Mouse (Mus musculus): Measurements from ENCODE around the gene Gng12. TPM values are rescaled to one million over a fixed set of nuclear protein-coding genes. Genes with fewer than 3 reads are reported as not detected.

The Gng12 gene
- polyA plus RNA-seq, 1 experiment from 2014 or later = 56.0 TPM

DNA sequence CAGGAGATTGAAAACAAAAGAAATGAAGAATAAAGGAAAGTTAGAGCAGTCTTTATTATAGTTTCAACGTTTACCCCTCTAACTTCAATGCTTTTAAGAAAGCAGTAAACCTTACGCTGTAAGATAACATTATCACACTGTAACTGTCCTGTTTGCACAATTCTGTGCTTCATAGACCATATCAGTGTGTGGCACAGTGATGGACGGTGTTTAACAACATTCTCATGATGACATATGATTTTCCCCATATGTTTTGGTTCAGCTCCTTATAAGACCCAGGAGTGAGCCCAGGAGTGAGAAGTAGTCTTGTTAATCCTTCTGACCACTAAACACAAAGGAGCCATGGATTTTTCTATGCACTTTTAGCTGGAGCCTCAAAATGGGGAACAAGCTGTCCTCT is 150.7 kb downstream of the Gng12 start:
- Histone ChIP-seq H3K9me3 (no peaks in the 10 kb centered on the region), H3K4me1 (peaks cover 10% of the 10 kb centered on the region), H3K27ac (no peak overlapping the region), H3K36me3 (no peaks in the 10 kb centered on the region), H3K27me3 (no peaks in the 10 kb centered on the region), H3K9ac (no peak overlapping the region), H3K4me2 (no peak overlapping the region), H3K4me3 (no peak overlapping the region)
- WGBS = 73% methylated on average over 3 of the region's 3 CpGs
- no peak for ATAC-seq (ENCODE audit: insufficient number of reproducible peaks, insufficient read depth, low FRiP score, low TSS enrichment, low read depth)

DNA sequence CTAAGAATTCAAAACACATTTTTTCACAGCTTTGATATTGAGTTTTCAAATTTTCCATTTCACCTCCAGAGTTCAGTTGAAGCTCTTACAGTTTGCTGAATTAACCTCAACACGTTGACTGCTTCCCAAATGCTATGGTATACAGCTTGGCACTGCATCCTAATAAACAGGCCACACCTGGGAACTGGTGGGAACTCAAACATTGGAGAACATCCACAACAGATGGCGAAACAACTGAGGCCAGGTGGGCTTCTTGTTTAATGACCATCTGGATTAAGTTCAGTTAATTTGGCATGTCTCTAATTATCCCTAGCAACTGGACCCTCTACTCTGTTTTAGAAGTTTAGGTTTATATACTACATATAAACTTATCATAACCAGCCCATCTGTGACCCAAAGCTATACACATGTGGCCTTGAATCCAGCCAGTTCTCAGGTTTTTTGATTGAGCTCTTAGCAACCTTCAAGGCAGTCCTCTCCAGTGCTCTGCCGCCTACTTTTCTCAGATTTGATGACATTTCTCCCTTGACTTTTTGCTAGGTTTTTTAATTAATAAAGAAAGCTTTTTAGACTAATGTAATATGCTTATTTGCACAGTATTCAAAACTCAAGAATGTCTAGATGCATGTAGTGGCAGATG is 152.0 kb downstream of the Gng12 start:
- no peak overlapping the region for H3K4me2 ChIP-seq
- no peaks in the 10 kb centered on the region for H3K9me3 ChIP-seq
- H3K36me3 ChIP-seq = no peaks in the 10 kb centered on the region
- no peak overlapping the region for H3K9ac ChIP-seq
- H3K4me3 ChIP-seq = no peak overlapping the region
- no peak overlapping the region for H3K27ac ChIP-seq
- no peak for ATAC-seq (ENCODE audit: insufficient number of reproducible peaks, insufficient read depth, low FRiP score, low TSS enrichment, low read depth)
- no peaks in the 10 kb centered on the region for H3K27me3 ChIP-seq
- peaks cover 10% of the 10 kb centered on the region for H3K4me1 ChIP-seq
- WGBS = 59% methylated on average over 3 of the region's 3 CpGs

DNA sequence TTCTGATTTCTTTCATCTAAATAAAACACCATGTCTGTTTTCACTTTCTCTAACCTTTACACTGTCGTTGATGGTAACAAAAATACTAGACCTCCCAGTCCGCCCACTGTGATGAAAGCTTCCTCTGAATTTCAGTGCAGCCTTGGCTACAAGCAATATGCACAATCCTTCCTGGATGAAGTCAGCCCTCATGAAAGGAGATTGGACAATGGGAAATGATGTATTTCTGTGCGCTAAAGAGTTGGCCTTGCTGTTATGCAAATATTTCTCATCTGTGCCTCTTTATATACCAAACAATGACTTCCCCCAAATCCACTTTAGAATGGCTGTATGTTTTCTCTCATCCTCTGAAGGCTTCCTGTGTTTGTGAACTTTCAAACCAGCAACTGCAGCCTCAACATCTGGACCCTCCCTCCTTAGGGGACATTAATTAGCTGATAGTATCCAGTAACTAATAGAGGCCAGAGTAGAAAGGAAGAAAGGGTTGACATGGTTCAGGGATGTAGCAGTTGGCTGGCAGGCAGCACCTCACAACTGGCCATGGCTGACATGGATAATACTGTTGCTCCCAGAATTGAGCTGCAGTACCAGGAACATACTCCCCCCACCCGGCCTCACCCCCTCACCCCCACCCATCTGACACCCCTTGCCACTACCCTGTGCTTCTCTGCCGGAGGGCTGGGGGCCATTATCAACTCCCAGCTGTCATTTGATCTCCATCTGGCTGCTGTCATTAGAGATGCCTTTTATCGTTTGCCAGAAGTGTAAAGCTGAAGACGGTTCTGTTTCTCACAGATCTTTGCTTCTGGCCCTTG is 152.9 kb downstream of the Gng12 start:
- WGBS = 30% methylated on average over 7 of the region's 7 CpGs
- Histone ChIP-seq H3K27ac (no peak overlapping the region), H3K27me3 (no peaks in the 10 kb centered on the region)

DNA sequence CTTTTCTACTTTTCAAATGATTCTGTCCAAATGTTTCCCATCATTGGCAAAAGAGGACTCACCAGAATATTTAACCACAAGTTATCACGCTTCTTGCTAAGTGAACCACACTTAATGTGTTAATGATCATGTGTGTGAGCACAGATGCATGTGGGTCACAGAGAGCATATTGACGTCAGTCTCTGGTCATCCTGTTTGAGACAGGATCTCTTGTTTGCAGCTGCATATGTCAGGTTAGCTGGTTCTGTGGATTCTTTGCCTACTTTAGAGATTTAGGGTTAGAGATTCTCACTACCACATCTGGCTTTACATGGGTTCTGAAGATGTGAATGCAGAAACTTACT is 153.5 kb downstream of the Gng12 start:
- ATAC-seq (ENCODE audit: insufficient number of reproducible peaks, insufficient read depth, low FRiP score, low TSS enrichment, low read depth) = no peak
- WGBS = 15% methylated on average over 2 of the region's 2 CpGs
- Histone ChIP-seq H3K4me2 (no peak overlapping the region), H3K4me3 (no peak overlapping the region), H3K9me3 (no peaks in the 10 kb centered on the region), H3K4me1 (peaks cover 10% of the 10 kb centered on the region), H3K9ac (no peak overlapping the region), H3K27ac (0 out of 2 replicates have a peak overlapping the region, but pooled peaks have one; percentile 16), H3K27me3 (no peaks in the 10 kb centered on the region), H3K36me3 (no peaks in the 10 kb centered on the region)

More for the DNA sequence above, 152.9 kb downstream of the Gng12 start:
- no peak overlapping the region for H3K9ac ChIP-seq
- no peak for ATAC-seq (ENCODE audit: insufficient number of reproducible peaks, insufficient read depth, low FRiP score, low TSS enrichment, low read depth)
- H3K4me1 ChIP-seq = peaks cover 10% of the 10 kb centered on the region
- no peaks in the 10 kb centered on the region for H3K36me3 ChIP-seq
- no peaks in the 10 kb centered on the region for H3K9me3 ChIP-seq
- H3K4me2 ChIP-seq = no peak overlapping the region
- no peak overlapping the region for H3K4me3 ChIP-seq

DNA sequence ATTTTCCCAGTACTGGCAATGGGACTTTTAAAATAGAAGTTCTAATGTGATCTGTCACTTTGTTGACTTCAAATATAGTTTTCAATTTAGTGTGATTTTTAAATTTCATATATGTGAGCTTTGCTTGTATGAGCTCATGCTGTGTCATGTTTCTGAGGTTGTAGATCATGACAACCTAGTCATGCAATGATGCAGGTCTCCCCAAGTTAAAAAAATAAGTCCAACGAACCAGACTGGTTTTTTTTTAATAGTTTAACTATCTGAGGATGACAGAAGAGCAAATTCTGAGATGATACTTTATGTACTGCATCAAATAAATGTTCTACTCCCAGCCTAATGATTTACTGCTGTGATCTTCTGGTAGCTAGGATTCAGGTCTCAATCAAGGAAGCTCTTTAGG is 153.9 kb downstream of the Gng12 start:
- Histone ChIP-seq H3K4me3 (no peak overlapping the region), H3K4me1 (peaks cover 10% of the 10 kb centered on the region), H3K27me3 (no peaks in the 10 kb centered on the region), H3K27ac (no peak overlapping the region), H3K4me2 (no peak overlapping the region), H3K9me3 (no peaks in the 10 kb centered on the region), H3K36me3 (no peaks in the 10 kb centered on the region), H3K9ac (no peak overlapping the region)
- no peak for ATAC-seq (ENCODE audit: insufficient number of reproducible peaks, insufficient read depth, low FRiP score, low TSS enrichment, low read depth)
- WGBS = 51% methylated on average over 1 of the region's 1 CpGs

DNA sequence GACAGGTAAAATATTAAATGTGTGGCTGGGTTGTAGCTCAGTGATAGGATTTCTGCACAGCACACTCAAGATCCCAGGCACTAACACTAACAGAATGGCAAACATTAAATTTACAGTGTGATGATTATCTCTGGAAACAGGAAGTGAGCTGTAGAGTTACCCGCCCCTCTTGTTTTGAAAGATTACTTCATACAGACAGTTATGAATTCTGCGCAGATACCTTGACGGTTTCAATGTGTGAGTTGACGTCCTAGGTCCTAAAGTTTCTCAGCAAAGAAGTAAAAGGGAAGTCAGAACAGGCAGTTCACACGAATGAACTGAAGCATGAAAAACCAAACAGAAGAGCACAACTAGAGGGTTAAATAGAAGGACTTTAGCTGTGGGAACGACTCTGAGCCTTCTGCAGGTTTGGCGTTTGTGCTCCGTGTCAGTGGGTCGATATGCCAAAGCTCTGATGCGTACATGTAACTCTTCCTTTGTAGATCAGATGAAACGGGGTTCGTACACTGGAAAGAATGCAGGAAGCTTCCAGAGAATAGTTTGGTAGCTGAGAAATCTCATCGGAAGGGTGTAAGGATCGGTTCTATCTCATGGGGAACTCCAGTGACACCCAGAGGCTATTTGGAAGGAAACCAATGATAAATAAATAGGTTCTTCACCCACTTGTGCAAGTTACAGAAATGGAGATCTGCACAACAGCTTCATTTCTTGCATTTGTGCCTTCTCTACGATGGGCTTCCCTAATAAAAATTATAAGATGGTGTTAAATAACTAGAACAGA is 160.1 kb downstream of the Gng12 start:
- H3K9ac ChIP-seq = no peak overlapping the region
- ATAC-seq (ENCODE audit: insufficient number of reproducible peaks, insufficient read depth, low FRiP score, low TSS enrichment, low read depth) = no peak
- WGBS = 77% methylated on average over 15 of the region's 15 CpGs
- H3K4me1 ChIP-seq = no peaks in the 10 kb centered on the region
- no peak overlapping the region for H3K4me2 ChIP-seq
- H3K27ac ChIP-seq = no peak overlapping the region
- no peak overlapping the region for H3K4me3 ChIP-seq
- no peaks in the 10 kb centered on the region for H3K36me3 ChIP-seq
- no peaks in the 10 kb centered on the region for H3K9me3 ChIP-seq
- H3K27me3 ChIP-seq = no peaks in the 10 kb centered on the region

DNA sequence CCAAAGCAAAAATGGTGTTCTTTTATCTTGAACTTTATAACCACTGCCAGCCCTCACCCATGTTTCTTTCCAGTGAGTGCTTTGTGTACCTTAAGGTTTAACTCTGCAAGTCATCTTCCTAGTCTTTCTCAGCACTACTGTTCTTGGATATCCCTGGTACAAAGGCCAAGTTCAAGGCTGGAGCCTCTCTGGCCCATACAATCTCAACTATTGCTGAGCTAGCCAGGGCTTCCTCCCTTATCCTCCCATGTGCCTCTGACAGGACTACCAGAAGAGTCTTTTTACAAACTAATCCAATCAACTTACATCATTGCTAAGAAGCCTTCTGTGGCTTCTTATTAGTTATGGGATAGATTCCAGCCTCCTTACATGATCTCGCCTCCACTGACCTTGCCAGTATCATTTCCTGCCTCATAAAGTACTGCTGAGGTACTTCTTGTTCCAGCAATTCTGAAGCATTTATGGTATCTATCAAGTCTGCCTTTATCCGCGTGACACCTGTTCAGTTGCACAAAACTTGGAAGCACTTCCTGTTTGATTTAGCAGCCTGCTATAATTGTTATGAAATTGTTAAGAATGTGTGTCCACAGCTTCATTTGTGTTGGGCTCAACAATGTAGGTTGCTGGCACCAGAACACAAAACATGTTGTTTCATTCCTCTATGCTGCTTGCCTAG is 160.8 kb downstream of the Gng12 start:
- no peak overlapping the region for H3K4me3 ChIP-seq
- H3K4me1 ChIP-seq = no peaks in the 10 kb centered on the region
- ATAC-seq (ENCODE audit: insufficient number of reproducible peaks, insufficient read depth, low FRiP score, low TSS enrichment, low read depth) = no peak
- H3K9ac ChIP-seq = no peak overlapping the region
- no peaks in the 10 kb centered on the region for H3K27me3 ChIP-seq
- 67% methylated on average over 3 of the region's 3 CpGs for WGBS
- H3K9me3 ChIP-seq = no peaks in the 10 kb centered on the region
- H3K27ac ChIP-seq = no peak overlapping the region
- H3K4me2 ChIP-seq = no peak overlapping the region
- no peaks in the 10 kb centered on the region for H3K36me3 ChIP-seq

DNA sequence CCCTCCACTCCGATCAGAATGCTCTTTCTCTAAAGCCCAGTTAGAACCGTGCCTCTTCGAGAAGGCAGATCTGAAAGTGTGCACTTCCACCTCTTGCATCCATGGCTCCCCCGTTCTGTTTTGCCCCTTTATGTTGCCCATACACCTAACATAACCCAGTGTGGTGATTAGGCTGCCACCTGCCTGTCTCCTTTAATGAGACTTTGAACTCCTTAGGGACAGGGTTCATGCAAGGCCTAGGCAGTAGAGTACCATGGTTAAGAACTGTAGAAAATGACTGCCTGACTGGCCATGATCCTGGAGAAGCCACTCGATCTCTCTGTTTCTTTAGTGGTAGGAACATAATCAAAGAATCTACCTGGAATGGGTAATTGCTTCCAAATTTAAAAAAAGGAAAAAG is 161.4 kb downstream of the Gng12 start:
- no peak overlapping the region for H3K4me3 ChIP-seq
- no peak overlapping the region for H3K27ac ChIP-seq
- ATAC-seq (ENCODE audit: insufficient number of reproducible peaks, insufficient read depth, low FRiP score, low TSS enrichment, low read depth) = no peak
- H3K36me3 ChIP-seq = no peaks in the 10 kb centered on the region
- WGBS = 83% methylated on average over 5 of the region's 5 CpGs
- H3K27me3 ChIP-seq = no peaks in the 10 kb centered on the region
- no peaks in the 10 kb centered on the region for H3K4me1 ChIP-seq
- no peak overlapping the region for H3K9ac ChIP-seq
- H3K4me2 ChIP-seq = no peak overlapping the region
- H3K9me3 ChIP-seq = no peaks in the 10 kb centered on the region

DNA sequence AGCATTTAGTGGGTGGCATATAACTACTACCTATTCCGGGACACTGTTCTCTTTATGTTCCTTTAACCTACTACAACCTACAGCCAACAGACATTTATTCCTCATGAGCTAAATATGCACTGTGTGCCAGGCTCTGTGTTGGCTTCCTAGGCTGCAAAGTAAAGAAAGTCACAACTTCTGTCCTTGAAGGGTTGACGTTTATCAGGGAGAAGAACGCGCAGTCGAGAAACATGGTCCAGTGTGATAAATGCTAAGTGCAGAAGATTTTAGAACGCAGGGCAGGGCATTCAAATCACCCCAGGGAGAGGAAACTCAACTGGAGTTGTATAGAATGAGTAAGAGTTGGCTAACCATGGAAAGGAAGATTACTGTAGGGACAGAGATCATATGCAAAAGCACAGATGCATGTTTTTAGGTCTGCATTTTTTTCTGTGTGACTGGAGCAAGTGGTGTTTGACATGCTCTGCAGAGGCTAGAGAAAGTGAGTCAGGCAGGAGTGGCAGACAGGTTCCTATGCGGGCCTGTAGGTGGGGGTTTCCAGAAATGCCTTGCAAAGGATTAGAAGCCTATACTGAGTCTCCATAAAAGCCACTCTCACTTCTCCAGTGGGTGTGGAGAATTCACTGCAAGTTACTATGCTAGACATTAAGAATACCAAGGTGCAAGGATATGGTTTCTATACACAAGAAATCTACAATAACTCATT is 161.9 kb downstream of the Gng12 start:
- Histone ChIP-seq H3K4me3 (no peak overlapping the region), H3K9me3 (no peaks in the 10 kb centered on the region), H3K36me3 (no peaks in the 10 kb centered on the region), H3K4me1 (no peaks in the 10 kb centered on the region), H3K27me3 (no peaks in the 10 kb centered on the region), H3K4me2 (no peak overlapping the region), H3K27ac (no peak overlapping the region), H3K9ac (no peak overlapping the region)
- no peak for ATAC-seq (ENCODE audit: insufficient number of reproducible peaks, insufficient read depth, low FRiP score, low TSS enrichment, low read depth)
- 91% methylated on average over 7 of the region's 7 CpGs for WGBS

DNA sequence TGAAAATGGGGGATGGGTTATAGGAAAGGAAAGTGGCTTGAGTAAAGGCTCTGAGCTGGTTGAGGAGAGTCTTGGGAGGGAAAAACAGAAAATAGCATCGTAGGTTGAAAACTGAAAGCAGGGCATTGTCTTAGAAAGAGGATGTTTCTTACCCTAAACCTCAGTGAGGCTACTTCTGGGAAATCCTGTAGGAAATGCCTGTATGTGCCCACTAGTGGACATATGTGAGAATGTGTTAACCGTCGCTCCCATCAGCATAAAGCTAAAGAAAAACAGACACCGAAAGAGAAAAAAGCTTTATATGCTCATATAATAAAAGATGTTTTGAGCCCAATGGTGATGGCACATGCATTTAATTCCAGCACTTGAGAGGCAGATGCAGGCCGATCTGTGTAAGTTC is 163.9 kb downstream of the Gng12 start:
- H3K4me2 ChIP-seq = no peak overlapping the region
- WGBS = 76% methylated on average over 5 of the region's 5 CpGs
- no peak for ATAC-seq (ENCODE audit: insufficient number of reproducible peaks, insufficient read depth, low FRiP score, low TSS enrichment, low read depth)

DNA sequence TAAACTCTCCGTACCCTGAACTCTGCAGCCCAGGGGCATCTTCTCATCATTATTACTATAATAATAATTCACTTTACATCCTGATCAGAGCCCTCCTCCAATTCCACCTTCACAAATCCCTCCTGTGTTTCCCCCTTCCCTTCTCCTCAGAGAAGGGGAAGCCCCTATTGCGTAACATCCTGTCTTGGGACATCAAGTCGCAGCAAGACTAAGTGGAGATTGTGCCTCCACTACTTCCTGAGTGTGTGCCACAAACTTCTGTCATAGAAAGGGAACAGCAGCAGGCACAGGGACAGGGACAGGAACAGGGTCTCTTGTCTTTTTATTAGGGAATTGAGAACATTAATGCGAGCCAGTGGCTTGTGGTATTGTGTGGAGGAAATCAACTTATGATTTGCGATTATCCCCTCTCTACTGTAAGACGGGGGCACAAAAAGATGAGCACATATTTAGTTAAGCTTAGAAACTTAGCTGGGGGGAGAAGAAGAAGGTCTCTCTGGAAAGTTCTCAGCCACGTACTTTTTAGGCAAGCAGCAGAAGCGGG is 173.1 kb downstream of the Gng12 start:
- H3K9ac ChIP-seq = no peak overlapping the region
- no peaks in the 10 kb centered on the region for H3K36me3 ChIP-seq
- no peak overlapping the region for H3K4me2 ChIP-seq
- H3K9me3 ChIP-seq = no peaks in the 10 kb centered on the region
- WGBS = 72% methylated on average over 8 of the region's 8 CpGs
- no peak overlapping the region for H3K27ac ChIP-seq
- H3K4me1 ChIP-seq = peaks cover 6% of the 10 kb centered on the region
- no peak overlapping the region for H3K4me3 ChIP-seq
- no peaks in the 10 kb centered on the region for H3K27me3 ChIP-seq
- no peak for ATAC-seq (ENCODE audit: insufficient number of reproducible peaks, insufficient read depth, low FRiP score, low TSS enrichment, low read depth)

More for the DNA sequence above, 163.9 kb downstream of the Gng12 start:
- Histone ChIP-seq H3K36me3 (no peaks in the 10 kb centered on the region), H3K9me3 (no peaks in the 10 kb centered on the region), H3K9ac (no peak overlapping the region), H3K4me1 (no peaks in the 10 kb centered on the region), H3K27me3 (no peaks in the 10 kb centered on the region), H3K4me3 (no peak overlapping the region), H3K27ac (no peak overlapping the region)
